Mouse (Mus musculus) hindlimb bud, embryonic 11.5 days (tissue): ENCODE measurements around the gene Nbea.

Experiments used
- DNase-seq: peaks from one replicate; pipeline ENCODE4 v3.0.0-alpha.2; 2012; ENCODE audit warnings: low read depth, low spot score; ENCODE audit errors: extremely low spot score

The Nbea gene

GRCm38 (mm10) chr3:55754981-55755608 is 428.4 kb downstream of the Nbea start:
- DNase-seq, result no peak

- DNase-seq, result no peak
Observed at GRCm38 (mm10) chr3:55753872-55754271, 429.6 kb downstream of the Nbea start.

- no peak for DNase-seq
Observed at GRCm38 (mm10) chr3:55752558-55752957, 430.9 kb downstream of the Nbea start.

GRCm38 (mm10) chr3:55751363-55751762 is 432.1 kb downstream of the Nbea start:
- DNase-seq, result no peak

GRCm38 (mm10) chr3:55750445-55751065 is 432.9 kb downstream of the Nbea start:
- DNase-seq, result no peak

- no peak for DNase-seq
Observed at GRCm38 (mm10) chr3:55743885-55744284, 439.6 kb downstream of the Nbea start.

GRCm38 (mm10) chr3:55742654-55743053 is 440.8 kb downstream of the Nbea start:
- no peak for DNase-seq

GRCm38 (mm10) chr3:55742218-55742617 is 441.3 kb downstream of the Nbea start:
- DNase-seq, result no peak

GRCm38 (mm10) chr3:55741428-55741827 is 442.1 kb downstream of the Nbea start:
- no peak for DNase-seq

- DNase-seq, result no peak
Observed at GRCm38 (mm10) chr3:55733665-55734064, 449.8 kb downstream of the Nbea start.

- DNase-seq, result no peak
Observed at GRCm38 (mm10) chr3:55730549-55730948, 453.0 kb downstream of the Nbea start.

GRCm38 (mm10) chr3:55730142-55730541 is 453.4 kb downstream of the Nbea start:
- no peak for DNase-seq

GRCm38 (mm10) chr3:55714260-55714659 is 469.2 kb downstream of the Nbea start:
- DNase-seq, result no peak

- no peak for DNase-seq
Observed at GRCm38 (mm10) chr3:55713856-55714255, 469.6 kb downstream of the Nbea start.

GRCm38 (mm10) chr3:55710300-55710699 is 473.2 kb downstream of the Nbea start:
- DNase-seq, result no peak

GRCm38 (mm10) chr3:55701632-55702031 is 481.9 kb downstream of the Nbea start:
- no peak for DNase-seq

- no peak for DNase-seq
Observed at GRCm38 (mm10) chr3:55697174-55697573, 486.3 kb downstream of the Nbea start.

GRCm38 (mm10) chr3:55693073-55693472 is 490.4 kb downstream of the Nbea start:
- no peak for DNase-seq

- no peak for DNase-seq
Observed at GRCm38 (mm10) chr3:55688098-55688497, 495.4 kb downstream of the Nbea start.

GRCm38 (mm10) chr3:55686993-55687392 is 496.5 kb downstream of the Nbea start:
- DNase-seq, result no peak

GRCm38 (mm10) chr3:55685627-55686026 is 497.9 kb downstream of the Nbea start:
- no peak for DNase-seq

- no peak for DNase-seq
Observed at GRCm38 (mm10) chr3:55684892-55685291, 498.6 kb downstream of the Nbea start.

GRCm38 (mm10) chr3:55677691-55678090 is 505.8 kb downstream of the Nbea start:
- no peak for DNase-seq
